Mouse (Mus musculus): ENCODE data around the gene Fbxo34.

DNA sequence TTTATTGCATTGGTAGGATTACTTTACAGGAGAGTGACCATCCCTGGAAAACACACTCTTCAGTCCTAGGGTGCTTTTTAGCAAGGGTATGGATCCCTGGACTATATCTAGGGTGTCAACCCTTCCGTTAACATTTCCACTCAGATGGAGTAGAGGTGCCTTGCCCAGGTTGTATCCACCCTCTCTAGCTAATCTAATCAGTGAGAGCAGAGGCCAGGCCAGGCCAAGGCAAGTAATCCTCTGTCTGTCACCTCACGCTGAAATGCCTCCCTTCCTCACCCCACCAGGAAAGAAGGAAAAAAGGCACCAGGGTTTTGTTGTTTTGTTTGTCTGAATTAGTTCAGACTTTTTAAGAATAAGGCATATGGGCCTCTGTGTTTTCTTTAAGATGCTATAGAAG is 77.6 kb downstream of the Fbxo34 start:
- TF ChIP-seq CTCF (IDR thresholded peaks at IDR 0.05; ENCODE audit: extremely low read depth, insufficient read length, insufficient replicate concordance, low read depth, low read length) (no peak), POLR2A (IDR thresholded peaks at IDR 0.05; ENCODE audit: low read depth, low read length) (no peak)

Data from small intestine, adult 2 months (tissue).